Mouse (Mus musculus) limb, embryonic 13.5 days (tissue): Measurements from ENCODE around the gene Hoxc9. TPM values are rescaled to one million over a fixed set of nuclear protein-coding genes. Genes with fewer than 3 reads are reported as not detected.

Source experiments
- ATAC-seq: fragments of 200-750 bp; cut with Nextera tagmentation; 2 replicates; pipeline ENCODE4 v1.8.0; 2017; ENCODE audit warnings: low read depth, moderate number of reproducible peaks, moderate TSS enrichment; ENCODE audit not compliant: low FRiP score
- H3K27ac ChIP-seq: fragments of 300-500 bp; sonication (generic); 2 replicates; pipeline ENCODE4 v1.5.1; 2015; ENCODE audit warnings: inconsistent platforms, mild to moderate bottlenecking, moderate library complexity
- H3K27me3 ChIP-seq: fragments of 300-500 bp; sonication (generic); 2 replicates; pipeline ENCODE4 v1.6.1; 2015; ENCODE audit warnings: mild to moderate bottlenecking, inconsistent platforms
- H3K36me3 ChIP-seq: fragments of 300-500 bp; sonication (generic); 2 replicates; pipeline ENCODE4 v1.6.1; 2015; ENCODE audit warnings: inconsistent platforms, mild to moderate bottlenecking, moderate library complexity
- H3K4me1 ChIP-seq: fragments of 300-500 bp; sonication (generic); 2 replicates; pipeline ENCODE4 v1.6.1; 2015; ENCODE audit warnings: inconsistent platforms
- H3K4me2 ChIP-seq: fragments of 300-500 bp; sonication (generic); replicated peaks from 2 replicates; pipeline ENCODE4 v1.6.1; 2015; ENCODE audit warnings: inconsistent platforms, mild to moderate bottlenecking, moderate library complexity
- H3K4me3 ChIP-seq: fragments of 300-500 bp; sonication (generic); 2 replicates; pipeline ENCODE4 v1.5.1; 2015; ENCODE audit warnings: moderate library complexity, mild to moderate bottlenecking, inconsistent platforms
- H3K9ac ChIP-seq: fragments of 300-500 bp; sonication (generic); 2 replicates; pipeline ENCODE4 v1.6.1; 2015; ENCODE audit warnings: mild to moderate bottlenecking, inconsistent platforms
- H3K9me3 ChIP-seq: fragments of 300-500 bp; sonication (generic); 2 replicates; pipeline ENCODE4 v1.6.1; 2016; ENCODE audit warnings: inconsistent platforms
- WGBS: fragments of 180-500 bp; shearing (Covaris S2); methylation state at CpG from one replicate; pipeline ENCODE4 v1.1.7; 2015; 5-methylcytosine and 5-hydroxymethylcytosine counted together
- polyA plus RNA-seq: library from polyadenylated mRNA; unstranded; fragments of >200 nt; fragmentation: Nextera tagmentation; extraction: Ambion mirVana; gene quantifications from 2 replicates; pipeline ENCODE4 v1.2.1, GENCODE M21; 2015

The Hoxc9 gene
- polyA plus RNA-seq, 1 experiment from 2014 or later = 2.1 TPM

DNA sequence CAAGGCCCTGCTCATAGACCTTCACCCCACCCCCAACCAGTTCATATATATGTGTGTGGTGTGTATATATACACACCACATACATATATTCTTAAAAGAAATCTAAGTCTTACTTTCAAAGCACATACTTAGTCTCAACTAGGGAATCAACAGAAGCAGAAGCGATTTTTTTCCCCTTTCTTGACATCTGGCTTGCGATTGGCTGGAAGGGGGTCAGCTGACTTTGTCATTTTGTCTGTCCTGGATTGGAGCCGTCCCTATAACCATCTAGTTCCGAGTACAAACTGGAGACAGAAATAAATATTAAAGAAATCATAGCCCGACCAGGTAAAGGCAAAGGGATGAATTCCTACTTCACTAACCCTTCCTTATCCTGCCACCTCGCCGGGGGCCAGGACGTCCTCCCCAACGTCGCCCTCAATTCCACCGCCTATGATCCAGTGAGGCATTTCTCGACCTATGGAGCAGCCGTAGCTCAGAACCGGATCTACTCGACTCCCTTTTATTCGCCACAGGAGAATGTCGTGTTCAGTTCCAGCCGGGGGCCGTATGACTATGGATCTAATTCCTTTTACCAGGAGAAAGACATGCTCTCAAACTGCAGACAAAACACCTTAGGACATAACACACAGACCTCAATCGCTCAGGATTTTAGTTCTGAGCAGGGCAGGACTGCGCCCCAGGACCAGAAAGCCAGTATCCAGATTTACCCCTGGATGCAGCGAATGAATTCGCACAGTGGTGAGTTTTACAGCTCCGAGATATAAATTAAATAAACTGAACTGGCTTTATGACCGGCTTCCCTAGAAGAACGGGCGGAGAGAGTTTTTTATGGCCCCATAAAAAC, 33.2 kb downstream of the Hoxc9 start:
- peak overlapping the region; percentile 25; the same call in 1 of the 2 replicates for H3K9ac ChIP-seq
- no peak for ATAC-seq
- peak overlapping the region; percentile 29 for H3K4me3 ChIP-seq
- peaks cover 98% of the 10 kb centered on the region for H3K27me3 ChIP-seq
- peak overlapping the region; percentile 49 for H3K4me2 ChIP-seq
- H3K27ac ChIP-seq = no peak overlapping the region
- WGBS = 2% methylated on average over 27 of the region's 27 CpGs
- no peaks in the 10 kb centered on the region for H3K36me3 ChIP-seq
- H3K4me1 ChIP-seq = peaks cover 50% of the 10 kb centered on the region
- no peaks in the 10 kb centered on the region for H3K9me3 ChIP-seq

- H3K27ac ChIP-seq = no peak overlapping the region
- 5% methylated on average over 31 of the region's 31 CpGs for WGBS
- H3K36me3 ChIP-seq = no peaks in the 10 kb centered on the region
- peaks cover 57% of the 10 kb centered on the region for H3K4me1 ChIP-seq
- H3K4me3 ChIP-seq = peak overlapping the region; percentile 29
- H3K9ac ChIP-seq = peak overlapping the region; percentile 25; the same call in 1 of the 2 replicates
- no peaks in the 10 kb centered on the region for H3K9me3 ChIP-seq
- peak overlapping the region; percentile 49 for H3K4me2 ChIP-seq
- H3K27me3 ChIP-seq = peaks cover 98% of the 10 kb centered on the region
- ATAC-seq = no peak
These were observed 34.0 kb downstream of the Hoxc9 start for GRCm38 (mm10) chr15:103010112-103010846.

GRCm38 (mm10) chr15:103010847-103011555, 34.8 kb downstream of the Hoxc9 start:
- Histone ChIP-seq H3K27me3 (peaks cover 98% of the 10 kb centered on the region), H3K27ac (no peak overlapping the region), H3K9ac (peak overlapping the region; percentile 25; the same call in 1 of the 2 replicates), H3K4me1 (peaks cover 56% of the 10 kb centered on the region), H3K9me3 (no peaks in the 10 kb centered on the region), H3K4me3 (peak overlapping the region; percentile 29), H3K36me3 (no peaks in the 10 kb centered on the region), H3K4me2 (peak overlapping the region; percentile 49)
- WGBS = 12% methylated on average over 28 of the region's 28 CpGs
- ATAC-seq = no peak

DNA sequence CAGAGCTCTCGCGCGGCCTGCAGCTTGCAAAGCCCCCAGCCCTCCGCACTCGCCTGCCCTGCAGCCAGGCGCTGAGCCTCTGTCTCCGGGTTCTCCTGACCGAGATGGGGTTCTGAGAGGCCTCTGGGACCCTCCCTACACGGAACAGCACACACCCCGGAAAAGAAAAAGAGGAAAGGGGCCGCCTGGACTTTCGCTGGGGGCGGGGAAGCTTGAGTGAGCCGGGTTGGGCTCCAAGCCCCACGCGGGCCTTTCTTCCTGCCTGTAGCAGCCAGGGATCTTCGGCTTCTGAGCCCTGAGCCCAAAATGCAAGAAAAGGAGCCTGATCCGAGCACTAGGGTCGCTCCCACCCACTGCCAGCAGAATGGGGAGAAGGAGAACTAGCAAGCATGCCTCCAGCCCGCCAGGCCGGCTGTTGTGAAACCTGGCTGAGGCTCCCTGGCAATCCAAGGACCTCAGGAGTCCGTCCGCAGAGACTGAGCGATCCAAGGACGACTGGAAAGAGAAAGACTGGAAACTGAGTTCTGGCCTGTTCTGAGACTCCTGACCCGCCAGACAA, 35.8 kb downstream of the Hoxc9 start:
- ATAC-seq = no peak
- Histone ChIP-seq H3K4me3 (peak overlapping the region; percentile 12; the same call in 1 of the 2 replicates), H3K36me3 (no peaks in the 10 kb centered on the region), H3K9ac (no peak overlapping the region), H3K27ac (no peak overlapping the region), H3K27me3 (peaks cover 98% of the 10 kb centered on the region), H3K4me1 (peaks cover 59% of the 10 kb centered on the region), H3K4me2 (peak overlapping the region; percentile 32; the same call in 1 of the 2 replicates), H3K9me3 (no peaks in the 10 kb centered on the region)
- 12% methylated on average over 26 of the region's 26 CpGs for WGBS

DNA sequence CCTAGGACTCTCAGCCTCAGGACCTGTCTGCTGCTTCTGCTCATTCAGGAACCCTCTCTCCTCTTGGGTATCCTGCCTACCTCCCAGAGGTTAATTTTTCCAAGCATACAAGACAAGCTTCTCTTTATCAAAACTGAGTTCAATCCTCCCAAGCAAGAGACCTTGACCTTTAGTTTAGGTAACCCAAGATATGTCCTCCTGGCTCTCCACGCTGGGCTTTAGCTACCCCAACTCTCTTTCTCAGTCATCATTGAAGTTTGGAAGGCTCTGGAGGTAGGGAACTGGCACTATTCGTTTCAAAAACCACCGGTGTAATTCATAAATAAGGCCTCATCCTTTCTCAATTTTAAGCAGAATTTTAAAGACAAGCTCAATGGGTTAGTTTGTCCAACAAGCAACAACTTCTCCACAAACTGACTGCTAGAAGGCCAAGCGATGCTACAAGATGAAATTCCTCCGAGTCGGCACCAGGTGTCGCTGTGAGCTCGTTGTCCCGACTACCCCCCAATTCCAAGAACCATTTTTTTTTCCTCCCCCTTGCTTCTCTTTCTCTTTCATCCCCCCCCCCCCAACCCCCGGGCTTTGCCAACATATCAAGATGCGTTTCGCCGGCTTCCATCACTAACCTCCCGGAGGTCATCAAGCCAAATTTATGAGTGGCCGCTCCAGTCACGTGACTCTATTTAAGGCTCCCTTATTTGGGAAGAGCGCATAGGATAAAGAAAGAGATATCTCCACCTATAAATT, 37.2 kb downstream of the Hoxc9 start:
- Histone ChIP-seq H3K9ac (no peak overlapping the region), H3K9me3 (no peaks in the 10 kb centered on the region), H3K4me1 (peaks cover 63% of the 10 kb centered on the region), H3K27me3 (peaks cover 98% of the 10 kb centered on the region), H3K27ac (no peak overlapping the region), H3K4me2 (peak overlapping the region; percentile 60), H3K36me3 (no peaks in the 10 kb centered on the region), H3K4me3 (peak overlapping the region; percentile 32)
- WGBS = 5% methylated on average over 17 of the region's 17 CpGs
- no peak for ATAC-seq

DNA sequence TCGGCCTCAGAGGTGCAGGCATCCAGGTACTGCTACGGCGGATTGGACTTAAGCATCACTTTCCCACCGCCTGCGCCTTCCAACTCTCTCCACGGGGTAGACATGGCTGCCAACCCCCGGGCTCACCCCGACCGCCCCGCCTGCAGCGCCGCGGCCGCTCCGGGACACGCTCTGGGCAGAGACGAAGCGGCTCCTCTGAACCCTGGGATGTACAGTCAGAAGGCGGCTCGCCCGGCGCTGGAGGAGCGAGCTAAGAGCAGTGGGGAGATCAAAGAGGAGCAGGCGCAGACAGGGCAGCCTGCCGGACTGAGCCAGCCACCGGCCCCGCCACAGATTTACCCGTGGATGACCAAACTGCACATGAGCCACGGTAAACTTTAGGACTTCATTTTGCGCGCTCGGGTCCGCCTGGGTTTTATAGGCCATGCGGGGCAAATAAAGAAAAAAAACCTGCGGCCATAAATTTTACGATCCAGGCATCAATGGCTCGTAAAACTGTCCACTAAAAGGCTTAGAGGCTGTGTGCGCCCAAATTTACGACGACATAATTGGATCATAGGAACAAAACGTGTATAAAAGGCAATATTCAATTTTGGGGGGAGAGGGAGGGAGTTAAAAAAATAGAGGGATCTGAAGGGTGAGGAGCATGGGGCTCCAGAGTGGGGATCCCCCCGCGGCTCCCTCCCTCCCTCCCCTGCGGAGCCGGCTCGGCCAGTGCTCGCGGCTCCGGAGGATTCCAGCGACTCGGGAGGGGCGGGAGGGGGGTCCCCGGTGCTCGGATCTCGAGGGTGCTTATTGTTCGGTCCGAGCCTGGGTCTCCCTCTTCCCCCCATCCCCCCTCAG, 38.1 kb downstream of the Hoxc9 start:
- Histone ChIP-seq H3K4me2 (peak overlapping the region; percentile 60), H3K9me3 (no peaks in the 10 kb centered on the region), H3K36me3 (no peaks in the 10 kb centered on the region), H3K4me3 (peak overlapping the region; percentile 32), H3K9ac (peak overlapping the region; percentile 54), H3K27ac (peak overlapping the region; percentile 67; the same call in 1 of the 2 replicates), H3K27me3 (peaks cover 98% of the 10 kb centered on the region), H3K4me1 (peaks cover 70% of the 10 kb centered on the region)
- ATAC-seq = peak; percentile 69
- under 1% methylated on average over 57 of the region's 57 CpGs for WGBS

- Histone ChIP-seq H3K4me3 (peak overlapping the region; percentile 32), H3K9ac (peak overlapping the region; percentile 45), H3K36me3 (no peaks in the 10 kb centered on the region), H3K27me3 (peaks cover 98% of the 10 kb centered on the region), H3K9me3 (no peaks in the 10 kb centered on the region), H3K4me1 (peaks cover 65% of the 10 kb centered on the region), H3K27ac (peak overlapping the region; percentile 67; the same call in 1 of the 2 replicates), H3K4me2 (peak overlapping the region; percentile 60)
- peak; percentile 5; the same call in 1 of the 2 replicates for ATAC-seq
- 2% methylated on average over 28 of the region's 28 CpGs for WGBS
These were observed 38.8 kb downstream of the Hoxc9 start for GRCm38 (mm10) chr15:103015009-103015399.

- WGBS = 13% methylated on average over 19 of the region's 19 CpGs
- Histone ChIP-seq H3K4me3 (peak overlapping the region; percentile 32), H3K9ac (peak overlapping the region; percentile 45; the same call in 1 of the 2 replicates), H3K36me3 (no peaks in the 10 kb centered on the region), H3K4me1 (peaks cover 59% of the 10 kb centered on the region), H3K9me3 (no peaks in the 10 kb centered on the region), H3K4me2 (peak overlapping the region; percentile 60), H3K27me3 (peaks cover 98% of the 10 kb centered on the region), H3K27ac (no peak overlapping the region)
- no peak for ATAC-seq
These were observed 39.3 kb downstream of the Hoxc9 start for GRCm38 (mm10) chr15:103015406-103016166.

DNA sequence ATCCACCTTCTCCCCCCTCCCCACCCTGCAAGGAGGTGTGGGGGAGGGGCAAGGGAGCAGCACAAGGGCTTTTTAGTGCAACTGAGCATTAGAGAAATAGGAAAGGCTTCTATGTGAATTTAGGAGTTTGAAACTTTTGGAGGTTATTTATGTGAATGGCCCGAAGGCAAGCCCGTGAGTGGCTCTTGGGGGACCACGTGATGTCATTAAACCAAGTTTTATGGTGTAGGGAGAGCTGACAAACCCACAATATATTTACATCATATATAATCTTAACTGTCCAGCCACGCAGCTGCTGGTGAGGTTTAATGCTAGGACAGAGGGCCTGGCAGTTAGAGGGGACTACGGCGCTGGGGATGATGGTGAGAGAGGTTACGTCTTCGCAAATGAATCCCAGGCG, 42.4 kb downstream of the Hoxc9 start, which contains the start of gene Hoxc4:
Hoxc4 (plus strand) TSS at position 299 of the 400 bp plus-strand sequence.
- no peak within 1 kb of the TSS for H3K9ac ChIP-seq
- peaks cover 46% of the 10 kb centered on the region for H3K4me1 ChIP-seq
- peaks cover 100% of the 10 kb centered on the region for H3K27me3 ChIP-seq
- WGBS = 23% methylated on average over 9 of the region's 9 CpGs
- H3K36me3 ChIP-seq = no peaks in the 10 kb centered on the region
- ATAC-seq = no peak
- no peak within 1 kb of the TSS for H3K4me3 ChIP-seq
- H3K4me2 ChIP-seq = peak within 1 kb of the TSS; percentile 27; the same call in 1 of the 2 replicates
- no peaks in the 10 kb centered on the region for H3K9me3 ChIP-seq
- H3K27ac ChIP-seq = no peak within 1 kb of the TSS
